Mouse (Mus musculus) frontal cortex, postnatal 36 days (tissue): Measurements from ENCODE around the gene Gcnt3.
"Not testable (repeated sequence)": the region's sequence is repeated elsewhere in the genome, so short reads cannot be mapped to it uniquely, and the experiment has no call there.

Experiments
- DNase-seq, 2 experiments: peaks; one replicate each; pipeline ENCODE4 v3.0.0; 2022; ENCODE audit warnings: low spot score in 2 of 2

Gene Gcnt3

DNA sequence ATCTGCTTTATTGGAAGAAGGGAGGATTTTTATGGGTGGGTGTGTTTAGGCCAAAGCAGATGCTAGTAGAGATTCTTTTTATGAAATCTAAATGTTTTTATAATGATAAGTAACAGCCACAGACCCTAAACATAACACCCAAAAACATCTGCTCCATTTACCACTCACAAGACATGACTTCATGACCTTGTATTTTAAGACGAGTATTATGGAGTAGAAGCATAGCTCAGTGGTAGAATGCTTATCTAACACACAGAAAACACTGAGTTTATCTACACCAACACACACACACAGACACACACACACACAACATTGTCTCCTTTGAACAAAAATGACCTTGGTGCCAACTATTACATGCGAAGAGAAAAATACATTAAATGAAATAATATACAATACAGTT is 7.0 kb upstream of the Gcnt3 start:
- DNase-seq: no peak

DNA sequence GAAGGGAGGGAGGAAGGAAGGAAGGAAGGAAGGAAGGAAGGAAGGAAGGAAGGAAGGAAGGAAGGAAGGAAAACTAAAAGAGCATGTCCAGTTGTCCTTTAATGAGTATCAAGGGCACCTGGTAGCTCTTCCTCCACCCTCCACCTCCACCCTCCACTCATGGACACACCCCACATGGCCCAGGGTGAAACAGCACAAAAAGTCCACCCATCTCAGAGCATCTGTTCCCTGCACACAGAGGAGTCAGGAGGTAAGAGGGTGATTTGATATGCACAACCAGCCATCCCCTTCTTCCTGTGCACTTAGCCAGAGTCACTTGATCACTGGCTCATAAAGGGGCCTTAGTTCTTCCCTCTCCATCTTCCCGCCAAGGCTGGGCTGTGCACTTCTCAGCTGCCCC is 5.0 kb upstream of the Gcnt3 start:
- DNase-seq: no peak

DNA sequence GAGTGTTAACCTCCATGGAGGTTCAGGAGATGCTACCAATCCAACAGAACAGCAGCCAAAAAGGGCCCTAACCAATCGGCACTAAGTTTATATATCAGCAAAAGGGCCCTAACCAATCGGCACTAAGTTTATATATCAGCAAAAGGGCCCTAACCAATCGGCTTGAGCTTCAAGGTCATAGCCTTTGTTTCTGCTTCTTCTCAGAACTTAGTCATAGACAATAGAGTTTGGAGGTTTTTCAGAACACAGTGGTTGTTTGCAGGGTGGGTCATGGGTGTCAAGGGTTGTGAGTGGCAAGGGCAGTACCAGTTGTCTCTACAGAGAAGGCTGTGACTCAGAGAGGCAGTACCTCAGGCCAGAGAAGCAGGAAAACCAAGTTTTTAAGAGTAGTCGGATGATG is 4.2 kb upstream of the Gcnt3 start:
- no peak for DNase-seq

DNA sequence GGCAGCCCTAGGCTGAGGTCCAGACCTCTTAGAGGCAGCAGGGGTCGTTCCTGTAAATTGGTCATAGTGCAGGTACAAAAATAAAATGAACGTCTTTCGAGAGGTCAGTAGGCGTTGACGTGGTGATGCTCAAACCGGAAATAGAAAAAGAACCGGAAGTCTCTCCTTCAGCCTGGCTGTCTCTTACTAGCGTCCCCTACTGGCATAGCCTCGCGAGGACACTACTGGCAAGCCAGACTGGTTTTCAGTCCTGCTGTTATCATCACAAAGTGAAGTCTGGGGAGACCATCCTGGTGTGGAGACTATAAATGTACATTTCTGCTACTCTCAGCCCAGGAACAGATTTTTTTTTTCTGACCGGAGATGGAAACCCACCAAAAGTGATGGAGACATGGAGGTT is 2.7 kb upstream of the Gcnt3 start:
- DNase-seq: no peak

DNA sequence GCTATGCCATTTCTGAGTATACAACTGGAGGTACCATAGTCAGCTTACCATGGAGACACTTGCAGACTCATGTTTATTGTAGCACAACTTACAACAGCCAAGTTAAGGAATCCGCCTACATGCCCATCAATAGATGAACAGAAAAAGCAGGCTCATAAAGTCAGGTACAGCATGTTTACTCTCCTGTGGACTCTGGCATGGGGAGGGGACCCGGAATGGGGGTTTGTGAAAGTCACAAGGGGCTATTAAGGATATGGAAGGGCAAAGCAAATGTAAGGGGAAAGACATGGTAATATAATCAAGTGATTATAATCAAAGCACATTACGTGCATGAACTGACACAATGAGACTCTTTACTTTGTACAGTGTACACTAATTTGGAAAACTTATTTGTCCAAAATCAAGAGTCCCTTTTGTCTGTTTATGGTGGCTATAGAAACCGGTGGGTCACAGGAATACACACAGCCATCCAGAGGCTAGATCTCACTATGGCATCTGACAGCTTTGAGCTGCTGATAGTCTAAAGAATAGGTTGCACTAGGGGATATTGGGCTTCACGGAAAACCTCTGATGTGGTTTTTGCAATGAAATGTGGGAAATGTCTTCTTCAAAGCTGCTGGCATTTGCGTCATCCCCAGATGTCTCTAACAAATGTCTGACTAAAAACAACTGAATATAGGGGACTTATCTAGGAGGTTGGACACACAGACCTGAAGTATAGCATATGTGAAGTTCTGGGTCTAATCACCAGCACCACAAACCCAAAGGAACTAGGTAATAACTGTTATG is 1.9 kb upstream of the Gcnt3 start:
- DNase-seq: no peak

DNA sequence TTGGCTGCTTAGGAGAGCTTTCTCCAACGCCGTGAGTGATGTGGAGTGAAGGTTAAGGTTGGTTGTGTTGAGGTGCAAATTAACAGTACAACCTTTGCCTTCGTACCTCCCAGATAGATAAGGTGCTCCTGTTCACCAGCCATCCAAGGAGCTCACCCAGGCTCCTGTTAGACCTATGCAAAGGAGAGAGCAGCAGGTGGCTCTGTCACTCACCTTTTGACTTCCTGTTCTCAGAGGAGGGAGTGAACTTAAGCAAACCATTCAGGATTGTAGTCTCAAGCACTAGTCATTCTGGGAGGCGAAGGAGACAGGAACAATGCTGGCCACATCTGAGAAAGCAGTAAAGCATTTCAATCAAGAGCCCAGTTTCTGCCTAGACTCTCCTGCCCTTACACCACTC is 1.2 kb downstream of the Gcnt3 start:
- no peak for DNase-seq

DNA sequence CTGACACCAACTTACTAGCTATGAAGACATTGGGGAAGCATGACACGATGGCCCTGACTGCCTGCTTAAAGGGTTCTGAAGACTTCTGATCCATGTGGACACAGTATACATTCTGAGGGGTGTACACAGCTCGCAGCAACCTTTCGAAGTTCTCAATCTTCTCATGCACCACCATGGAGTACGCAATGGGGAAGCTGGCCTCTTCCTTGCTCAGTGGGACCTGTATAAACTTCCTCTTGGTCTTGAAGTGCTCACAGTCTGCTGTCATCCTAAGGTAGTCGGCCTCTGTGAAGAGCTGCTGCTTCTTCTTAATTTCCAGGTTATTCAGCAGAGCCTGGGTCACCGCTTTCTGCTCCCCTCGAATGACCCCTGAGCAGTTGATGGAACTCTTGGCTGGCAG is 3.2 kb downstream of the Gcnt3 start:
- DNase-seq: no peak

DNA sequence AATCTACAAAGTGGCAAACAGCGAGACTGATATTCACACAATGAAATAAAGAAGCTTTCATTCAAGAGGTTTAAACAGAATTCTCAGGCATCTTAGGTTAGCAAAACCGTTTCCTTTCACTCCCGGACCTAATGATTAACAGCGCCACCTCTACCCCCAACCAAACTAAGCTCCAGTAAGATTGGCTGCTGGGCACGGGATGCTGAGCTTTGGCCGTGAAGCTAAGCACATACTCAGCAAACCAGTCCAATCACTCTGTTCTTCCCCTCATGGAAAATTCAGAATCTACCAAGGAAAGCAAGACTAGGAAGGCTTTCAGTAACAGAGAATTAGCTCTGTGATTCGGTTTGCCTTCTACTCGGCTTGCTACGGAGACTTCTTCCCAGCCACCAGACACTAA is 4.8 kb downstream of the Gcnt3 start:
- no peak for DNase-seq

DNA sequence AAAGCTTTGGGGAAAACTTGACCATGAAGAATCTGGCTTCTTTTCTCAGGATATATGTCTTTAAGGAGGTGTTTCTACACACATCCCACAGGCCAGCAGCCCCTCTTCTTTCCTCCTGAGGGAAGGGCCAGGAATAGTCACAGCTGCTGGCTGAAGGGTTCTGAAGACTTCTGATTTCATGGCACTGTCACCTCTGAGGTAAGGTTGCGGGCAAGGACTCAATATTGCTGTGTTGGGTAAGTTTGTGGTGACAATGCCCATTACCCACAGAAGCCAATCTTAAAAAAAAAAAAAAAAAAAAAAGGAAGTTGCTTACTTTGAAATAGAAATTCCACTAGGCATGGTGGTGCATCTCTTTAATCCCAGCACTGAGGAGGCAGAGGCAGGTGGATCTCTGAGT is 5.7 kb downstream of the Gcnt3 start:
- no peak for DNase-seq

DNA sequence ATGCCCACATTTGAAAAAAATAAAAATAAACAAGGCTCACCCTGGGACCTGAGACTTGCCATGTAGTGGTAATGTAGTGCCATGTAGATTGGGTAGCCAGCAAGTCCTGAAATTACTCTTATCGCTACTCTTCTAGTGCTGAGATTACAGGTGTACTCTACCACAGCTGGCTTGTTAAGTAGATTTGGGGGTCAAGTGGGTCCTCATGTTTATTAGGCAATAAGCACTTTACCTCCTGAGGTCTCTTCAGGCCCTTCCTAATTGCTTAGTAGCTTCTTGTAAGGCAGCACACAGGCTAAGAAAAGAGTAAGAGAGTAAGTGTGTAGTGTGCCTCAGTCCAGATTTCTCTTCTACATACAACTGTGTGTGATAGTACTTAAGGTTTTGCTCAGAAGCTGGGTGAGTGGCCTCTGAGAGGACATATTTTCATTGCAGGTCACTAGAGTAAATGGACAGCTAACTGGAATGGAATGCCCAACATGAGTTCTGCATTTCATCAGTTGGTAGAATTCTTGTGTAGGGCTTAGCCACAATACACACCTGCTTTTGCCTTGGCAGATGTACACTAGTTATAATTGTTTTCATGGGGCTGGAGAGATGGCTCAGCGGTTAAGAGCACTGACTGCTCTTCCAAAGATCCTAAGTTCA is 12.4 kb downstream of the Gcnt3 start:
- no peak for DNase-seq

DNA sequence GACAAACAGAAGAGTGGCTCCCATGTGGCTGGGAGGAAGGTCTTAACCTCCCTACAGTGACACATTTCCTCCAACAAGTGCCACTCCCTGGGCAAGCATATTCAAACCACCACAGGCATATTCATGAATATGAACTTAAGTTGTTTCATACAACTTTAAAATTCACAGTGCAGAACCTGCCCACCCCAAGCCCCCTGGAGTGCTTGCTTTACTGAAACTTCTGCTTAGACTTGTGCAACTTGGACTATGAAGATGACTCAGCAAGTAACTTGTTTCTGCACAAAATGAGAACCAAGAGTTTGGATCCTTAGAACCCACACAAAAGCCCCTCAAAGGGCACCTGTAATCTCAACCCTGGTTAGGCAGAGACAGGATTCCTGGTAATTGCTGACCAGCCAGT is 13.2 kb downstream of the Gcnt3 start:
- DNase-seq: no peak

DNA sequence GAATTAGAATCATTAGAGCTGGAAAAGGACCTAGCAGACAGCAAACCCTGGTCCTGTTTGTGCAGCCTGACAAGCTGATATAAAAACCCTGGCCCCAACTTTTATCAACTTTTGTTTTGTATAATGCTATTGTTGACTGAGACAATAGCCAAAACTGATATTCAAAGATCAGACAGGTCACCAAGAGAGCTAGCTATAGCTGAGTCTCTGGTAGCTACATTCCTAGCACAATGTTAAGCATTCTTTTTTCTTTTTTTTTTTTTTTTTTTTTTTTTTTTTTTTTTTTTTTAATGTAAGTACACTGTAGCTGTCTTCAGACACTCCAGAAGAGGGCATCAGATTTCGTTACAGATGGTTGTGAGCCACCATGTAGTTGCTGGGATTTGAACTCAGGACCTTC is 14.3 kb downstream of the Gcnt3 start:
- DNase-seq: not testable (repeated sequence)

DNA sequence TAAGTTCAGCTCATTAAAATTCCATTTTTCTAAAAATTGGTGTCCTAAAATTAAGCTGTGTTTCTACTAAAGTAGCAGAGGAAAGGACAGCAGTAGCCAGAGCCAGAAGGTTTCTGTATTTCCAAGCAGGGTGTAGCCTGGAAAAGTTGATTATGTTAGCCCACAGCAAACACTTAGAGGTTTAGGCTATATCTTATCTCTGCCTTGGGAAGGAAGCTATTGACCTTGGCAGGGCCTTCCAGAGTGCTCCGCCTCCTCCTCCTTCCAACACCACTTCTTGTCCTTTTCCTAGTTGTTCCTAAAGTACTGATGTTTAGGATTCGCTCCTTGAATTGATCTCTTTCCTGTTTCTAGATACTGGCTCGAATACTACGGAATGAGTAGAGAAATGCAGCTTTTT is 15.8 kb downstream of the Gcnt3 start:
- no peak for DNase-seq

DNA sequence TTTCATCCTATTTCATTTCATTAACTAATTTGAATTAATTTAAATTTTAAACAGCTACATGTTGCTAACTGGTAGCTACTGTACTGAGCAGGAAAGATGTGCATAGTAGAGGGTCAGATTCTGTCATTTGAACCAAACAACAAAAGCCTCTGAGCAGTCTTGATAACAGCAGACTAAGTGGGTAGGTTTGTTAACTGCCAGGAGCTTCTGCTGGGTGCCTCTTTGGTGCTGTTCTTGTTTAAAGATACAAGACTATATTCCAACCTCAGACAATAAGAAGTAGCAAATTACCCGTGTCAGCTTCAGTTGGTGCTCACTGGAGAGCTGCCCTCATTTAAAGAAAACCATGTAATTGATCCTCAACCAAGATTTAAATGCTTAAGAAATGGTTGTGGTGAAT is 16.3 kb downstream of the Gcnt3 start:
- no peak for DNase-seq

DNA sequence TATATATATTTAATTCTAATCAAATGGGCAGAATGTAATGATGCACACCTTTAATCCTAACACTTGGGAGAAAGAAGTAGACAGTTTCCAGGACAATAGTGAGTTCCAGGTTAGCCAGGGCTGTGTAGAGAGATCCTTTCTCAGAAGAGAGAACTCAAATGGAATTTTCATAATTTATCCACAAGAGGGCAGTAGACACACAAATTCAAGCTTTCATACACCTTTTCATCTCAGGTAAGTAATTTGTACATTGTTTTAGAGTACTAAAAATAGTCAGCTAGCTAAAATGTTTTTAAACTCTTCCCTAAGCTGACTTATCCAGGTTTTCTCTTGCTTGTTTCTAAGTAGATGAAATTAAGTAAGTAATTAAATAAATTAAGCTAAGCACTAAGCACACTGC is 19.0 kb downstream of the Gcnt3 start:
- DNase-seq: no peak

DNA sequence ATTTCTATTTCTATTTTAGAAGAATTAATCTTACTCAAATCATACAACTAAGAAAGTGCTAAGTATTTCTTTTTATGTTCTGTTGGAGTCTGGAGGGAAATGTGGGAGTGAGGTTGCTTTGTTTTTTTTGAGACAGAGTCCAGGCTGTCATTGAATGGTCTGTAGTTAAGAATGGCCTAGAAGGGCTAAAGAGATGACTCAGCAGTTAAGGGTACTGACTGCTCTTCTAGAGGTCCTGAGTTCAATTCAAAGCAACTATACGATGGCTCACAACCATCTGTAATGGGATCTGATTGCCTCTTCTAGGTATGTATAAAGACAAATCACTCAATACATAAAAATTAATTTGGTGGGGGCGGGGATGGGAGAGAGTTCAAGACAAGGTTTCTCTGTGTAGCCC is 22.3 kb downstream of the Gcnt3 start:
- no peak for DNase-seq

DNA sequence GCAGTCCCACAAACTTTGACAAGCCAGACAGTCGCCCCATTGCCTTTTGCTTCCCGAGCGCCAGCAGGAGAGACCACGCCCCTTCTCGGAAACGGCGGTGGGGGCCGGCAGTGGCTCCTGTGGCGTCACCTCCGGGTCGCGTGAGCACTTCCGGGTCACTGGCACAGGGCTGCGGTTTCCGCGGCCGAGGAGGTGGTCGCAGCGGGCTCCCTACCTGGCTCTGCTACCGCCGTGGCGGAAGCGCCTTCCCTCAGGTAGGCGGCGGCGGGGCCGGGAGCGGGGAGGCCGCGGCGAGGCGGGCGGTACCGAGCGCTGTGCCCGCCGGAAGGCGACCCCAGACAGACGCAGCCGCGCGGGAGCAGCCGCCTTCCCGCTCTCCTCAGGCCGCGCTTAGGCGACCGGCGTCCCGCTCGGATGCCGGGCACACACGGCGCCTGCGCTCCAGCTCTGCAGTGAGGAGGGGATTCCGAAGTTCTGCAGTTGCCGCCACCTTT is 25.4 kb downstream of the Gcnt3 start, which contains the start of gene Gtf2a2:
TSS of gene Gtf2a2 (plus strand) at position 143 of the 494 bp plus-strand sequence.
- DNase-seq: peak; percentile 89 to 92

DNA sequence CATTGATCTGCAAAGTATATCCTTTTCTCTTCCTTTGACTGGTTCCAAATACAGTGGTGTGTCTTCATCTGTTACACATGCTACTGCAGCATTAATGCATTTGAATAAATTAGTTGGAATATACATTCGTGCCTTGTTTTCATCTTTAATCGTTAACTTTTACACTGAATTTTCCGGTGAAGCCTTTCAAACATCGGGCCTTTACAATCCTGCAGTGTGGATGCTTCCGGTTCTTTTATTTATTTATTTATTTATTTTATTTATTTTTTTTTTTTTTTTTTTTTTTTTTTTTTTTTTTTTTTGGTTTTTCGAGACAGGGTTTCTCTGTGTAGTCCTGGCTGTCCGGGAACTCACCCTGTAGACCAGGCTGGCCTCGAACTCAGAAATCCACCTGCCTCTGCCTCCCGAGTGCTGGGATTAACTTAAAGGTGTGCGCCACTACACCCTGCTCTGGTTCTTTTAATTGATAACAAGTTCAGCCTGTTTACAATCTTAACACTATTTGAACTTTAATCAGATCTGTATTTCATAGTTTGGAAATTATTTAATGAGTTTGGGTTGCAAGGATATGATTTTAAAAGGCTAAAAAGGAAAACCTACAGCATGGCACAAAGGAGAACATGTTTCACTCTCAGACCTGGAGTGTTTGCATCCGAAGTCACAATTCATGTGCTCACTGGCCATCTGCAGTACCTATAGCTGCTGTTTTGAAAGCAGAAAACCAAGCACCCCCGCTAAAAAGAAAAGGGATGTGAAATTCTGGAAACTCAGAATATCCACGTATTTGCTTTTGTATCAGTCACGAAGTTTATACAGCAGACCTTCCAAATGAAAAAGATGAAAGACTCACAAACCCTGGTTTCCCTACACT is 26.1 kb downstream of the Gcnt3 start:
- DNase-seq: no peak

DNA sequence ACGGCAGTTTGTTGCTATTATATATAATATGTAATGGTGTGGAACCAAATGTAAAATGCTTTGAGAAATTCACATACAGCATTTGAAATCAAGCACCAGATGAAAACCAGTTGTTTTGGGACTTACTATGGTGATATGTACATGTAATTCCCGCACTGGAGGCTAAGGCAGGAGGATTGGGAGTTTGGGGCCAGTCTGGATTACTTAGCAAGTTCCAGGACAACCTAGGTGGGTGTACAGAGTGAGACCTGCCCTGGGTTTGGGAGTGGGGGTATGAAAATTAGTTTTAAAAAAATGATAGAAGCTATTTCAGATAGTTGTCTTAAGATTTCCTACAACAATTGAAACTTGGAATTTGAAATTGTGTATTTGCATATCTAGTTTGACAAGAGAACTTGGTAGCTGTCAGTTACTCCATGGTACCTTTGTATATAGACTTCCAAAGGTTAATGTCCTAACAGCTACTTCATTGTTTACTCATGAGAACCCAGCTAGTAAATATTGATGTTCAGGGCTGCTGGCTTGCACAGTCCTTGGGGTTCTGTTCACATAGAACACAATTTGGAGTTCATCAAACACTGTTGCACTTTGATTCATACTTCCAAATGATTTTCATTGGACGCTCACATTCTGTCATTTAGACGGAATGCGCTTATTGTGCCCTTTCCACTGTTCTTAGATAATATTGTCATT is 27.0 kb downstream of the Gcnt3 start:
- no peak for DNase-seq

DNA sequence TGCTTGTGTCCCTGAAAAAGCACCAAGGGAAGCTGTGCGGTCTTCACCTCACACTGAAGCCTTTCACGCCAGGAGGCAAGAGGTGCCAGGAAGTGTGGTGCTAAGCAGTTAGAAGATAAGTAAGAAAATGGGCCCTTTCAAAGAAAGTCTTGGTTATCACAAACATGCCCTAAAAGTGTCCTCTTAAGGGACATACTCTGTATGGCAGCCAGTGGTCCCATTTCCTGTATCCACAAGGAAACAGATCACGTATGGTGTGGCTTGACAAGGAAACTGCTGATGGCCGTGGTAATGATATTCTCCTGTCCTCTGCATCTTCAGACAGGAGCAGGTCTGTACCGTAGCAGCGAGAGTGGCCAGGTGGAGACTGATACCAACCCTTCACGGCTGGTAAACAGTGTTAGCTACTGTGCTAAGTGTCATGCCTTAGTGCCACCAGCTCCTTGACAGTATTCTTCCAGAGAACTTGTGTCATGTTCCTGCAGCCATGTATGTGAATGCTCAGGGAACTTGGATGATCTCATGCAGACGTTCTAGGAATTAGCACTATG is 28.1 kb downstream of the Gcnt3 start:
- DNase-seq: no peak

DNA sequence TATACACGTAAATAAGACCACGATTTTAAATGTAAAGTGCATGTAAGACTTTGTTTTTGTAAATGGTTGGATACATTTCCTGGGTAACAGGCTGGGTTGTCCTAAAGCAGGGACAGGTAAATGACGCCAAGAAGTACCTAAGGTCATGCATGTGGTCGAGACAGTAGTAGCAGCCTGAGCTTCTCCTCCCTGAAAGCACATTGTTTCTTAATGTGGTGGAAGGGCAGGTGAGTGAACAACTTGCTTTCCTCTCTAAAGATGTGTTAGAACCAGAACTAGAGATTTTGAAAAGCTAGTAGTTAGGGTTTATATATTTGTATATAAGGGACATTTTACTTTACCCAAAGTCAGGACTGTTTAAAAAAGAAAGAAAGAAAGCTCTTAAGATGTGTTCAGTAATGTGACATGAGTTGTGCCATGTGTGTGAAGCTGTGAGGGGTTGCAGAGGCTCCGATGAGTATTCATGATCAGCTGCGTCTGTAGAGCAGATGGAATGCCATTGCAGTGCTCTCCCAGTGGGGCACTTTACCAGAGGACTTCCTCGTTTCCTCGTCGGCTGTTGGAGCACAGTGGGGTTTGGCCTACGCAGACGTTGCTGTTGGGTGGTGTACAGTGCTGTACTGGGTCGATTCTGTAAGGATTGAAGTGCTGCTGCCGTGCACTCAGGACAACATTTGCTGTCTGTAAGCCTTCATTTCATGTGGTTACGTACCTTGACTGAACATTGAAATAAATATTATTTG is 30.2 kb downstream of the Gcnt3 start:
- DNase-seq: no peak
